Mouse (Mus musculus): ENCODE results near the gene Dcps.

The Dcps gene

DNA sequence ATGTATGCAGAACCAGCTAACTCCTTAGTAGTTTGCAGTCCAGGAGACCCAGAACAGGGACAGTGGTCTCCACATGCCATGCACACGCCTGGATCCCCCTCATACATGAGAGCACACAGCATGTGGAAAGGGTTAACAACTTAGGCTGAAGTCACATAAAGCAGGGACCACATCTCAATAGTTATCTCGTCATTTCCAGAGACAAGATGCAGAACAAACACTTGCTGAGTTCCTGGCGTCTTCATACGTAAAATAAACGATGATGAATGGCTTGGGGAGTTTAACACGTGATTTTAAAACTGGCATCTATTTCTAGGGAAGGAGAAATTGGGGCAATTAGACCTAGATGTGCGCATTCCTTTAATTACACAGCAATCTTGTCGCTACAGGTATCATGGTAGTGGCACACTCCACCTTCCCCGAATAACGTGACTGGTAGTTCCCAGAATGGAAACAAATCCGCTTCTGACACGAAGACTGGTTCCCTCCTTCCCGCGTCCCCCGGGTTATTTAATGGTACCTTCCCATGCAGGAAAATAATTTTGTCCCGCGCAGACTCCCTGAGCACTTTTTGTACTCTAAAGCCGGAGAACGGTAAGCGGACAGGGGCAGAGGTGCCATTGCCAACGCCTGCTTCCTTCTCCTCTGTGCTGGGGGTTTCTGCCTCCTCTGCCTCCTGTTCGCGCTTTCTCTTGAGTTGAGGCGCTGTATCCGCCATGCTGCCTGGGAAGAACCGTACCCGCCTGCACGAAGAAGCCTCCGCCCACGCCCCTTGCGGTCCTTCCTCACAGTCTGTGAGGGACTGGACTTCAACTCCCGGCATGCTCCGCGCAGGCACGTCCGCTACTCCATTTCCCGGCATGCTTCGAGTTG is at the start of gene Dcps:
Dcps (minus strand) TSS at position 811 of the 873 bp plus-strand sequence.
- DNase-seq (ENCODE audit: extremely low read depth, low read depth, low spot score): peak; percentile 39

DNA sequence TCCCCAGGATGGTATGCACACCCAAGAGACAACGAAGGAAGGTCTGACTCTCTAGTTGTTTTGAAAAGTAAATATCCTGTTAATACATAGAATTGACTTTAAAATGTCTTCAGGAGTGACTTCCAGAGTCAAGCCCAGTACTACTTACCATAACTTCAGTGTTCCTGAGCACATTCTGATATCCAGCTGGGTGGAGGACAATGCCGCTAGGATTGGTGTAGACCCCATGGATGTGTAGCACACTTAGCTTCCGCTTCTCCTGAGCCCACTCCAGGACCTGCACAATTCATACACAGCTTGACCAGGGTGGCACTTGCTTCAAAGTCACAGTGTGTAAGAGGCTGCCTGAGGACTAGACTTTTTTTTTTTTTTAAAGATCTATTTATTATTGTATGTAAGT is 47.6 kb upstream of the Dcps start:
- DNase-seq (ENCODE audit: extremely low read depth, low read depth, low spot score): no peak

DNA sequence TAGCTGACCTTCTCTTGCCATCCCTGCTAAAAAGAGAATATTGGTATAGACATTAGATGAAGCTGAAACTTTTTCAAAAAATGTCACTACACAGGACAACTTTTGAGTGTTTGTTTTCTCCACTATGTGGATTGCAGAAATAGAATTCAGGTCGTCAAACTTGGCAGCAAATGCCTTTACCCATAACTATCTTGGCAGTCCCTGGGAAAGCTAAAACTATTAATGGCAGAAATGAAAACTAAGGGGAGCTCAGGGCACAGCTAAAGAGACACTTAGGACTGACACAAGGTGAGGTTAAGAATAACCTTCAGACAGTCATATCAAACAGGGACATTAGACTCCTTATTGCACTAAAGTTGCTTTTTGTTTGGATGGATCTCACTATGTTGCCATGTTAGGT is 42.1 kb upstream of the Dcps start:
- DNase-seq (ENCODE audit: extremely low read depth, low read depth, low spot score): no peak

DNA sequence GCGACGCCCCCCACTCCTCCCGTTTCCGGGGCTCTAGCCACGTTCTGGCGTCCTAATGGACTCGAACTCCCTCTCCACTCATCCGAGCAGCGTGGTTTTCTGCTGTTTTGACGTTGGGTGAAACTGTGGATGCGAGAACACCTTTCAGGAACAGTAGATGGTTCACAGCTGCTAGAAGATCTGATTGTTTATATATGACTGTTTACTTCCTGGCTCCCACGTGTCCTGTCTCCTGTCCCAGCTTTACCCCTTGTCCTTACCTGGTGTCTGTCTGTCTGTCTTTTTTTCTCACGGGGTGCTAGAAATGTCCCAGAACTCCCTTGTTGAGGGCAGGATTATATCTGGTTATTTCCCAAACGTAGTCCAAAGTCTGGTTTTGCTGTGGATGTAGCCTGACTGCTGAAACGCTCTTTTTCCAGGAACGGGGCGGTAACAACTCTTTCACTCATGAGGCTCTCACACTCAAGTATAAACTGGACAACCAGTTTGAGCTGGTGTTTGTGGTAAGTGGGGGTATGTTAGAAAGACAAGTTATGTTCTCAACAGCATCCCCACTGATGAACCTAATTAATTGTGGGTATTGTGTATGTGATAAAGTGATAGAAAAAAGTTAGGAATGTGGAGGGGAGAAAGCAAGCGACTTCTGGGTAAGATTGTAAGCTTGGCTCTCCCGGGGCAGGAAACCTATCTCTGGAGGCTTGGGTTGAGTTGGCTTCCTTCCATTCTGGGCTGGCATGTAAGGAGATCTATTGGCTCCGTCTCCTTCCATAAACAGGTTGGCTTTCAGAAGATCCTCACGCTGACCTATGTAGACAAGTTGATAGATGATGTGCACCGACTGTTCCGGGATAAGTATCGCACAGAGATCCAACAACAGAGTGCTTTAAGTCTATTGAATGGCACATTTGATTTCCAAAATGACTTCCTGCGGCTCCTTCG is 36.0 kb upstream of the Dcps start:
- DNase-seq (ENCODE audit: extremely low read depth, low read depth, low spot score): no peak

DNA sequence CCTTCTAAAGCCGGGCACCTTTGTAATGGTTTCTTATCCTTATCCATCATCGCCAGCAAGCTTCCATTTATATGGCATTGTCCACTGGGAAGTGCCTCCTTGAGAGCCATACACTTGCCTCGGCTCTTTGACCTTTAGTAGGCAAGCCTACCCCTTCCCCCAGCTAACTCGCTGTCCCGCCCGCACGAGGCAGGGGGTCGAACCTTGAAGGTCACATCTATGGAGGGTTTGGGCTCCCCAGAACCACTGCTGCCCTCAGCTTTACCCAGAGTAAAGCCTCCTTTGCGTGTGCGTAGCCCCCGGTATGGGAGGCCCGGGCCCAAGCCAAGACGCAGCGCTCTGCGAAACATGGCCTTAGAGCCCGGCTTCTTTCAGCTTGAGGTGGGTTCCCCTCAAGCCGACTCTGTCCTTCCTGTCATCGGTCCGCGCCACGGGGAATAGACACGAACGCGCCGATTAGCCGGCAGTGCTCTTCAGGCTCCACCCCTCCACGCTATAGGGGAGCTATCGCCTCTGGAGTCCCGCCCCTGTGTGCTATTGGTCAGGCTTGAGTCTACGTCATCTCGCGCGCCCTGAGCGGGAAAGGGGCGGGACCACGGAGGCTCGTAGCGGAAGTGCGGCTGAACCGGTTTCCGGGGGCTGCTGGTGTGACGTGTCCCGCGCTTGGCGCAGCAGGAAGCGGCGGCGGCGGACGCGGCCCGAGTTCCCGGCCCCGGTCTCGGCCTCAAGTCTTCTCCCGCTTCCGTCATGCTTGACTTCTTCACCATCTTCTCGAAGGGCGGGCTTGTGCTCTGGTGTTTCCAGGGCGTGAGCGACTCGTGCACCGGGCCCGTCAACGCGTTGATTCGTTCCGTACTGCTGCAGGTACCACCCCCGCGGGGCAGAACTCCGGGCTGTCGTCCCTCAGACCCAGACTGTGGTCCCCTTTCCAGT is 34.9 kb upstream of the Dcps start, which contains the start of gene Foxred1:
Foxred1 (minus strand) TSS at position 514 of the 933 bp plus-strand sequence.
- peak; percentile 80 for DNase-seq (ENCODE audit: extremely low read depth, low read depth, low spot score)

DNA sequence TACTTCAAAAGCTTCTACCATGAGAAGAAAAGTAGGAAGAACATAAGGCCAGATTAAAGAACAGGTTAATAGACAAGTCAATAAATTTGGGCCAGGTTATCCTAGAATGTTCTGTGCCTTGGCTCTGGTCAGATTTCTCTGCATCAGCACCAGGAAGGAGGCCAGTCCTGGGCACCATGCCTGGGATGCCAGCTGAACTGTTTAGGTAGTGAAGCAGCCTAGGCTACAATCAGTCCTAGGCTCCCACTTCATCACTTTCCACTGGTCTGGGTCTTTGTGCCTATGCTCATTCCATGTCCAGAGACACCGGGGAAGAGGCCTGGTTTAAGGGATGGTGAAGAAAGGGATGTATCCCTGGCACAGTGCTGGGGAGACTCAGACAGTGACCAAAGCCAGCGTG is 28.6 kb upstream of the Dcps start:
- no peak for DNase-seq (ENCODE audit: extremely low read depth, low read depth, low spot score)

DNA sequence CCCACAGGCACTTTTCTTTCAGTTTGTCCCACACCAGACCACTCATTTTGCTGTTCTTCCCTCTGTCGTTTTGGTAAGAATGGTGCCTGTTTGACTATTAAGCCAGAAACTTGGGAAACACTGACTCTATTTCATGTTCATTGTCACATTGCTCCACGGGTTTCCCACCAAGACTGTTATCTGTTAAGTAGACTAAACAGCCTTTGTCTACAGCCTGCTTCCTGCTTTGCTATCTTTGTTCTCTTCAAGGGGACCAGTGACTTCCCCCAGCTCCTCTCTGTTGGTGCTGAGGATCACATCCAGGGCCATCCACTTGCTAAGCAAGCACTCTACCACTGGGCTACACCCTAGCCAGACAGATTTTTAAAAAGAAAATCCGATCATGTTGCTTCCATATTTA is 27.7 kb upstream of the Dcps start:
- DNase-seq (ENCODE audit: extremely low read depth, low read depth, low spot score): no peak

DNA sequence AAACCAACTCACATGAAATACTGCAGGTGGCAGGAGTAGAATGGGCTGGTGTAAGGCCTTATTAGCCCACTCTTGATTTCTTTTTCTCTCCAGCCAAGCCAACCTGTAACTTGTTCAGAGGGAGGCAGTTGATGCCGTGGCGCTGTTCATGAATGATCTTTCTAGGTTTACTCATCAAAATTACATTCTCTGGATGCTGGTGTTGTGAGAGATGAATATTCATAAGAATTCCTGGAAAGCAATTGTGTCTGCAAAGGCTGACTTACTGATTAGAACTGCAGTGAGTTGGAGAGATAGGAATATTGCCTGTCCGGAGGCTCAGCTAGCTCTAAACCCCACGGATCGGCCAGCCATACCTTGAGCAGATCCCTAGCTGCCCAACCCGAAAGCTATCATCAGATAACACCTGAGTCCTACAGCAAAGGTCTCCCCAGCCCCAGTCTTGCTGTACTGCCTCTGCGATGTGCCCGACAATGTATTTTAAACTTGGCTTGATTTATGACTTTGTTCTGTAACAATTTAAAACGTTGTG is 24.7 kb upstream of the Dcps start:
- DNase-seq (ENCODE audit: extremely low read depth, low read depth, low spot score): no peak

DNA sequence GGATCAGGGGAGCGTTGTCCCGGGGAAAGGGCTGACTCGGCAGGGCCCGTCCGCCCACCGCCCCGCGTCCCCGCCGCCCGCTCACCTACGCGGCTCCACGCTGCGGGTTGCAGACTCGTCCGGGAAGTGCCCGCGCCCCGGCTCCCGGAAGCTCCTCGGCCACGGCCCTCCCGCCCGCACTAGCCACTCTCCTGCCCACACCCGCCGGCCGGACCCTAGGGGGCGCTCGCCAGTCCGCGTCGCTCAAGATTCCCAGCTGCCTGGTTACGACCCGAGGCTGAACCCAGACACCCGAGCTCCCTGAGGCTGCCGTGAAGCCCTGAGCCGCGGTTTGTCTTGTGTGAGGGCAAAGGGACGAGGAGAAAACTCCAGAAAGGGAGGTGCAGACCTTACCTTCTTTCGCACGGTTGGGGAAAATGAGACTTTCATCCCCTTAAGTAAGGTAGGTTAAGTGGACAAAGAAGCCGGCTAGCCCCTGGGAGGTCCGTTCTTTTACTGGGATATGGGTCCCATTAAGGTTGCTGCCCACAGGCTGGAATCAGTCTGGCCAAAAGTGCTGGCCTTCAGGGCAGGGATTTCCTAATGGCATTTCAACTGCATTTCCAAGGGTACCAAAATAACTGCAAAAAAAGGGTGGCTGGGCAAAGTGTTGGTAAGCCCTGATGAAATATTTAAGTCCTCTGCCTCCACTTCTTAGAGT is 24.1 kb upstream of the Dcps start, which contains the start of the genes Srpr and Tirap:
Srpr (plus strand) TSS at position 404 of the 700 bp plus-strand sequence.
Tirap (minus strand) TSS at position 520 of the 700 bp plus-strand sequence.
- no peak for DNase-seq (ENCODE audit: extremely low read depth, low read depth, low spot score)

DNA sequence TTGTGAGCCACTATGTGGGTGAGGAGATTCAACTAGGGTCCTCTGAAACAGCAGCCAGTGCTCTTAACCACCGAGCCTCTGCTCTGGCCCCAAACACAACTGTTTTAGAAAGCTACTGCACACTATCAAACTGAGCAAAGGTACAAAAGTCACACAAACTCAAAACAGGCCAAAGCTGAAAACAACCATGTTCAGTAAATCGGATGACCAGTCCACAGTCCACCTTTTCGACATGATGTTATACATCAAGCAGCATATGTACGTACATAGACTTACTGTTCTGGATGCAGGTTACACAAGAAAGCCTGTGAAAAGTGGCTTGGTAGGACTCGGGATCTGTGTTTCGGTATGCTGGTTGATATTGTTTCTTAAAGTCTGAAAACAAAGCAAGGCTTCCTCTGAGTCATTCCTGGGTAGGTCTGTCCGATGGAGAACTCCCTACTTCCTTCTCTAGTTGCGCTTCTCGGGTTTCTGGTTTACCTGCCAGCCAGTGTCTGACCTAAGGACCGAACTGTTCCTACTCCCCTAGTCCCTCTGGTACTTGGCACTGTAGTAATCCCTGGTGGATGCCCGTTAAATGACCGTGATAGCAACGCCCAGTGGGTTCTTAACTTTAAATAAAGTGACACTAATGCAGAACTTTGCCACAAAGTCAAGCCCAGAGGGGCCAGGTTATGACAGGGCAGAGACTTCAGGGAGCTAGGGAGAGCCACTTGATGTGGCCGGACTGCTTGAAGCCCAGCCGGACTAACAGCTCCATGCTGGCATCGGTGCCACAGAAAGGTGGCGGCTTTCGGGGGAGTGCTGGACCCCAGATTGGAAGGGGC is 23.3 kb upstream of the Dcps start:
- DNase-seq (ENCODE audit: extremely low read depth, low read depth, low spot score): no peak

DNA sequence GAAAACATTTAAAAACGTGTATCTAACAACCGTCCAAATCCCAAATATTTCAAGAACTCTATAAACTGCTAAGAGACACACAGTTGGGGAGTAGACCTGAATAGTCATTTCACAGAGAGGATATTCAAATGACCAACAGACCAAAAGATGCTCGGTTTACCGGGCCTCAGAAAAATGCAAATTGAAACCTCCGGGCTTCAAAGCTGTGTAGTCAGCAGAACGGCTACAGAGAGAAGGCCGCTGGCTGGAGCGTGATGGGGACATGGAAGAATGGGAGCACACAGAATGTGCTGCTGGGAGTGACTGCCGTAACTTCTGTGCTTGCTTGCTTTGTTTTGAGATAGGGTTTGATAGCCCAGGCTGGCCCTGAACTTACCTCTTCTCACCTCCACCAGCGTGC is 22.5 kb upstream of the Dcps start:
- DNase-seq (ENCODE audit: extremely low read depth, low read depth, low spot score): no peak

DNA sequence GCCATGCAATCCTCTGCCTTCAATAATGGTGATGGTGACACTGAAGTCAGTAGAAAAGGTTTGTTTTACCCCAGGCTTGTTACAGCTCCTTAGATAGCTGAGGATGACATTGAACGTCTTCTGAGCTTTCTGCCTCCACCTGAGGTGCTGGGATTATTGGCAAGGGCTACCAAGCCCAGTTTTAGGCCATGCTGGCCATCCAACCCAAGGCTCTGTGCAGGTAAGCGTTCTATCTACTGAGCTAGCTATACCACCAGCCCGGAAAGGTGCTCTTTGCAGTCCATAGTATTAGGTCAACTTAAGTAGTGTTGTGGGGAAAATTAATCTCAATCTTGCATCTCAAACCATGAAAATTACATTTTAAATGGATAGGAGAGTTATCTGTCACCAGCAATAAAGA is 21.8 kb upstream of the Dcps start:
- no peak for DNase-seq (ENCODE audit: extremely low read depth, low read depth, low spot score)

DNA sequence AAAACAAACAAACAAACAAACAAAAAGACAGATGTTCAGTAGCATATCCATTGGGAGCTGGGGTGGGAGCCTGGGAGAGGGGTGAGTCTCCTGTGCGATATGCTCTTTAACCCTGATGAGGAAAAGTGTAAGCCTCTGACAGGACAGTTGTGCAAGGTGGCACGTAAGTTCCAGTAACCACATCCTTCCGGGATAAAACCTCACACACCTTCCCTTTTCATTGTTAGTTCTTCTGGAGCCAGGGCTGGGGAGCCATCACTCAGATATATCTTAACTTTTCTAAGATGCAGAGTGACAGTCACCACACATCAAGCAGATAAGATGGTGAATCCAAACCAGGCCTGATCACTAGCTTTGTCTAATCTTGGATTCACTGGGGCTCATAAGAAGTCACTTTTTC is 18.2 kb upstream of the Dcps start:
- no peak for DNase-seq (ENCODE audit: extremely low read depth, low read depth, low spot score)

DNA sequence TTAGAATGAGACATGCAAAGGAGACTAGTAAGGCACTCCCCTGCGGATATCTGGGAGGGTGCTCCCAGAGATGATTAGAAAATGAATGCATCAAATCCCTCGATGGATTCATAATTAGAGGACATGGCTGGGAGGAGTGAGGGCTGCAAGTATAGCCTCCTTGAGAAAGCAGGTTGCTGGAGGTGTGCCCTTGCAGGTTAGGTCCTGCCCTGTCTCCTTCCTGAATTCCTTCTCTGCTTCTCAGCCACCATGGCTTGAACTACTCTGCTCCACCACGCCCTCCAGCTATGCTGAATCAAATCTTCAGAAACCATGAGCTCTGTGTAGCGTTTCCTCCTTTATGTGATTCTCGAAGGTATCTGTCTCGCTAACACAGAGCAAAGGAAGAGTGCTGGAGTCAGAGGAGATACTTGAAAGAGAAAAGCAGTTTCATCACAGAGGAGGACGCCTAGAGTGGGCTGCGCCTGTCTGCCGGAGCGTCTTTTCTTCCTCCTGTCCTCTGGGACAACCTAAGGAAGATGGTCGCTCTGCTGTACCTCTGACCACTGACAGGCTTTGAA is 17.2 kb upstream of the Dcps start:
- DNase-seq (ENCODE audit: extremely low read depth, low read depth, low spot score): no peak

DNA sequence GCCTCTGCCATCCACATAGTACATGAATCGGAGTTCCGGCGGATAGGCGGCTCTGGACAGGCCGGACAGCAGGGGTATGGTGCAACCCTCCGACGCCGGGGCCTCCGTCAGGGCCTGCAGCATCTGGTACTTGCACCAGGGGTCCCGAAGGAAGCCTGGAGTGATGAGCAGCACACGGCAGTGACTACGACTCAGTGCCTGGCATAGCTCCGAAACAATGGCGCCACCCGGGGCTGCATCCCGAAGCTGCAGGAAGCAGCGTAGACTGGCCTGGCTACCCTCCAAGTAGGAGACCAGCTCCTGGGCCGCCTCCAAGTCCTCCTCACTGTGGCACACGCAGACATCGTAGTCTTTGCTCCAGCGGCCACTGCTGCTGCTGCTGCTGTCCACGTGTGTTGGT is 12.8 kb upstream of the Dcps start:
- DNase-seq (ENCODE audit: extremely low read depth, low read depth, low spot score): no peak

DNA sequence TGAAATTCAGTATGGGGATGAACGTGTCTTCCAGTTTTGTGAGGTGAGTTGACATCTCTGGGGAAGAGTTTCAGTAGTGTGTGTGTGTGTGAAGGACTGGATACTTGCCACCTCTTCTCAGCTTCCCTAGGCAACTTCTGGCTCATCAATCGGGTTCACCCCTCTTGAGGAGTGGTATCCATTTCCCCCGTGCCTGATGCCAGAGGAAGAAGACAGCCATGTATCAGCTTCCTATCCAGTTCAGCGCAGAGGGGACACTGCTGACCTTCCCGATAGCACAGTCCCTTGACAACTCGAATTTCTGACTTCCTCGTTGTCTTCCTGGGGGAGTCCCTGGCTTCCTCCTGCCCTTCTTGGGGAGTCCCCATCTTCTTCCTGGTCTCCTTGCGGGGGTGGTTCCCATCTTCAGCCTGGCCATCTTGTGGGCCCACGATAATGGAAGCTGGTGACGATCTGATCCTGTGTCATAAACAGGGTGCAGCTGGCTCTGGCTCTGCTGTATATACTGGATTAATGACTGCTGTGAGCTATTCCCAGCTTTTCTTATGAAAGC is 11.6 kb upstream of the Dcps start:
- no peak for DNase-seq (ENCODE audit: extremely low read depth, low read depth, low spot score)

DNA sequence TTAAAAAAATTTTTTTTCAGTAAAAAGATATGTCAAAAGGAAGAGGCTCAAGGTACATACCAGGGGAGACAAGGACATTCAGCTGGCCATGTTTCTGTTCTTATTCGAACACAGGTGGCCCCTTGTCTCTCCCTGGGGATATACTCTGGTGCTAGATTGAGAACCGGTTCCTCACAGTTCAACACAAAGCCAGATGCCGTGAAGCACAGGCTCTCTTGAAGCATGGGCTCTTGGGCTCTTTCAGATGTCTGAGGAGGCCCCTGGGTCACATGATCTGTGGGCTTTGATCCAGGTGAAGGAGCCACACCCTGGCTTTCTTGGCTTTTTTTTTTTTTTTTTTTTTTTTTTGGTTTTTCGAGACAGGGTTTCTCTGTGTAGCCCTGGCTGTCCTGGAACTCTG is 10.6 kb upstream of the Dcps start:
- no peak for DNase-seq (ENCODE audit: extremely low read depth, low read depth, low spot score)

DNA sequence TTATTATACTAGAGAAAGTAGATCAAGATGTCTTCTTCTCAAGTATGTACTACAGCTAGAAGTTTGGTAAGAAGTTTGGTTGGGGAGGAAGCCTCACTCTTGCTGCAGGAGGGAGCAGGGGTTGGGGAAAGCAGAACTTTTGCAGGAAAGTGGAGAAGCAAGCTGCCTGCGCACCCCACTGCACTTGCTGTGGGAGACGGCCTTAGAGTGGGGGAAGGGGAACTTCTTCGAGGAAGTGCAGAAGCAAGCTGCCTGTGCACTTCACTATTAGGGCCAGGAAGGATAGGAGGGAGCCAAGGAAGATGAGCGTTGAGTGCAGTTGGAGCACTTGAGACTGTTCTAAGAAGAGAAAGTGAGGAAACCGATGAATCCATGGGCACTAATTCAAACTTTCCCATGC is 7.5 kb upstream of the Dcps start:
- DNase-seq (ENCODE audit: extremely low read depth, low read depth, low spot score): no peak
